Mouse (Mus musculus) right cerebral cortex, postnatal 14 days (tissue): ENCODE results near the gene Acsf2.
A peak's percentile ranks its signal among the peaks of the same experiment; 100 is the strongest.
"Not testable (repeated sequence)": the region's sequence is repeated elsewhere in the genome, so short reads cannot be mapped to it uniquely, and the experiment has no call there.

Source experiments
- DNase-seq: peaks from one replicate; pipeline ENCODE4 v3.0.0; 2022

Acsf2 gene

GRCm38 (mm10) chr11:94601321-94602281 lies at the start of gene Acsf2:
Gene Acsf2 (minus strand): TSS chr11:94601871.
- peak; percentile 48 for DNase-seq

DNA sequence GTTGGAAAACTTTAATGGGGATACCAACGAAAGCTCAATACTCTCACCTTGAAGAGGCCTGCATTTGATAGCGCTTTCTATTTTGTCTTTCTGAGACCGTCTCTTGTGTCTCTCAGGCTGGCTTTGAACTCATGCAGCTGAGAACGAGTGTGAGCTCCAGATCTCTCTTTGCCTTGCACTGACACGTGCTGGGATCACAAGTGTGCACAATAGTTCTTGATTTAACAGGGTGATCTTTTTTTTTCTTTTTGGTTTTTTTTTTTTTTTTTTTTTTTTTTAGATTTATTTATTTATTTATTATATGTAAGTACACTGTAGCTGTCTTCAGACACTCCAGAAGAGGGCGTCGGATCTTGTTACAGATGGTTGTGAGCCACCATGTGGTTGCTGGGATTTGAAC lies 49.6 kb upstream of the Acsf2 start:
- not testable (repeated sequence) for DNase-seq

- no peak for DNase-seq
Observed at GRCm38 (mm10) chr11:94646457-94646856, 44.8 kb upstream of the Acsf2 start.

GRCm38 (mm10) chr11:94644461-94645219 lies 43.0 kb upstream of the Acsf2 start:
- no peak for DNase-seq

- DNase-seq, result no peak
Observed at GRCm38 (mm10) chr11:94634431-94634830, 32.8 kb upstream of the Acsf2 start.

GRCm38 (mm10) chr11:94632988-94633387 lies 31.3 kb upstream of the Acsf2 start:
- DNase-seq, result no peak

DNA sequence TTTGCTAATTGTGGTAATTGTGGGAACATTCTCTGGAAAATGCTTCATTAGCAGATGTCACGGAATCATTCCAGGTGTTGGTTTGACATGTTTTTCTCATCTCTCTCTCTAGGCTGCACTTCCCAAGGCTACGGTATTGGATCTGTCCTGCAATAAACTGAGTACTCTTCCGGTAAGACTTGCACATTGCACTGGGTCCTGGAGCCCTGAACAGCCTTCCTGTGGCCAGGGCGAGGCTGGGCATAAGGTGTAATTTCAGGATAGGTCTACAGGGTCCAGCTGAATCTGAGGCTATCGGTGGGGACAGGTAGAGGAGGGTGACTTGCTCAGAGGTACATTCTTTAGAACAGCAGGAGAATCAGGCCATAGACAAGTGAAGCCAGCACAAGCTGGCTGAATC lies 30.3 kb upstream of the Acsf2 start:
- DNase-seq, result no peak

- peak; percentile 22 for DNase-seq
Observed at GRCm38 (mm10) chr11:94630199-94631011, 28.7 kb upstream of the Acsf2 start.

DNA sequence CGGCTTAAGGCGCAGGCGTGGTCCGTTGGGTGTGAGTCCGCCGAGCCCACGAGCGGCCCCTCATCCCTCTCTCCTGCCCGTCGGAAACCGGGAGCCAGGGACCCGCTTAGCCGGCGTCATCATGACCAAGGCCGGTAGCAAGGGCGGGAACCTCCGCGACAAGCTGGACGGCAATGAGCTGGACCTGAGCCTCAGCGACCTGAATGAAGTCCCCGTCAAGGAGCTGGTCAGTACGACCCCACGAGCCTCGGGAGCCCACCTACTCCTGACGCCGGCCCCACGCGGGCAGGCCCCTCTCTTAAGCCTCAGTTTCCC lies 28.2 kb upstream of the Acsf2 start:
- no peak for DNase-seq

- peak; percentile 95 for DNase-seq
Observed at GRCm38 (mm10) chr11:94629199-94629883, 27.7 kb upstream of the Acsf2 start, which contains the start of gene Lrrc59. Gene Lrrc59 (plus strand): TSS chr11:94629767.

DNA sequence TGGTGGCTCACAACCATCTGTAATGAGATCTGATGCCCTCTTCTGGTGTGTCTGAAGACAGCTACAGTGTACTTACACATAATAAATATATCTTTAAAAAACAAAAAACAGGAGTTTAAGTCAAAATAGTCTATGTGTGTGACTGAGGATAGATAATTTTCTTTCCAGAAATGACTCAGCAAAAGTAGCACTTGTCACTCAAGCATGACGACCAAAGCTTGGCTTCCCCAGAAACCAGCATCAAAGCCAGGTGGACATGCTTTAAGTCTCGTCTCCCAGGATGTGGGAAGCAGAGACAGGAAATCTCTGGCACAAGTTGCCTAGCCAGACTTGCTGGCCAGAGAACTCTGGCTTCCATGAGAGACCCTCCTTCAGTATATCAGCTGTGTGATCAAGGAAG lies 20.5 kb upstream of the Acsf2 start:
- DNase-seq, result no peak

DNA sequence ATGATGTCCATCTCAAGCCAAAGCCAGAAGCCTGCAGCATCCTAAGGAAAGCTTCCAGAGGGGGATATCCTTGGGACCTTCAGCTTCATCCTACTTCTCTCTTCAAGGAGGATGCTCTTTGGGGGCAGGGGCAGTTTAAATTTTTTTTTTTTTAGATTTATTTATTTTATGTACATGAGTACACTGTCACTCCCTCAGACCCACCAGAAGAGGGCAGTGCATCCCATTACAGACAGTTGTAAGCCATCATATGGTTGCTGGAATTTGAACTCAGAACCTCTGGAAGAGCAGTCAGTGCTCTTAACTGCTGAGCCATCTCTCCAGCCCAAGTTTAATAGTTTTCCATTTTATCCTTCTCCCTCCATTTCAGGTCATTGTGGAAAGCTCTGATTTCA lies 19.8 kb upstream of the Acsf2 start:
- no peak for DNase-seq

GRCm38 (mm10) chr11:94620766-94621457 lies 19.2 kb upstream of the Acsf2 start:
- DNase-seq, result no peak

GRCm38 (mm10) chr11:94617646-94618045 lies 16.0 kb upstream of the Acsf2 start:
- DNase-seq, result no peak

GRCm38 (mm10) chr11:94615494-94615893 lies 13.8 kb upstream of the Acsf2 start:
- no peak for DNase-seq

GRCm38 (mm10) chr11:94614603-94615002 lies 12.9 kb upstream of the Acsf2 start:
- no peak for DNase-seq

- no peak for DNase-seq
Observed at GRCm38 (mm10) chr11:94610744-94611740, 9.4 kb upstream of the Acsf2 start.

DNA sequence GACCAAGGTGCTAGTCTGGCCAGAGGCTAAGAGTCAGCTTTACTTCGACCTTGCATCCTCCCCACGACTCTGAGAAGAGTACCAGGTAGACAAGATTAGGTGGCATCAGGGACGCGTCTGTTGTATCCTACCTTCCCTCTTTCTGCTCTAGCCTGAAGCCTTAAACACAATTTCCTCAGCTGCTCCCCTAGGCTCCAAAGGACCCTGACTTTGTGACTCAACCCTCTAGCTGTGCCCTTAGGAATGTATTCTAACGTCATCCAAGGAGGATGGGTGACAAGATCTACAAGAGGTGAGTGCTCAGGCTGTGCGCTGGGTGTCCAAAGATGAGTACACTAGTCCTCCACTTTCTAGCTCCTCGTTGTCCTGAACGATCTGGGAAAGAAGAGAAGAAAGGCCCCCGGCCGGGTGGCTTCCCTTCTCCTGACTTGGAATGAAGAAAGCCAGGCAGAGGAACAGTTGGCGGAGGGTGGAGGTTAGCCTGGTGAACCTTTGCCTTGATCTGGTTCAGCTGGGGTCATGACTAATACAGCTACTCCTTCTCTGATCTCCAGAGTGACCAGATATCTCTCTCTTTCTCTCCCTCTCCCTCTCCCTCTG lies 785 bp upstream of the Acsf2 start:
- no peak for DNase-seq

DNA sequence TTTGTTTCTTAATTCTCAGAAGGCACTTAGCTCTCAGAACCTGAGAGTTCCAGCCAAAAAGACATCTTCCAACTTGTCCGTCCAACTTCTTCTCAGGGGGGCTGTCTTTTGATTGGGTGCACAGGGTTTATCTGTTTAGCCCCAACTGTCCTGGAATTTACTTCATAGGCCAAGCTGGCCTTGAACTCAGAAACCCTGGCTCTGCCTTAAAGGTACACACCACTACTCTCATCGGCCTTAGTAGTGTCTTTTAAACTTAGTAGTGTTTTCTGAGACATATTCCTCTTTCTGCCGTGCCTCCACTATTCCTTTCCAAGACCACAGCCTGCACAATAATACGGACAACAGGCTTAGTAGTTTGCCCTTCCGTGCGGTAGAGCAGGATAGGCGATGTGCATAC lies 1.2 kb downstream of the Acsf2 start:
- no peak for DNase-seq
